In the genomic region with DNA sequence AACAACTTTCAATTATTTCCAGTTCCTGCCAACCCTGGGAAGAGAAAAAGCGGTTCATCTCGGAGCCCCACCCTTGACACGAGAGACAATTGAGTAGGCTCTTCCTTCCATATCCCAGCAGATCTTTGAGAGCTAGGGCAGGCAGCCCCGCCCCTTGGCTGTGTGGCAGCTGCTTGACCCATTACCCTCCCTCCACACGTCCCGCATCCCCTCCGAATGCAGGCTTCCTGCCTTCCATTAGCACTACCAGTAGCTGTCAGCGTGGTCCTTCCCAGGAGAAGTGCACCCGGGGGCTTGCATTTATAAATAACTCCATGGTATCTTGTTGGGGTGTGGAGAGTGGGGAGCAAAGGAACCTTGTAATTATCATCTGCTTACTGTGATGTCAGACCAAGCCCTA, we compare ENCODE assay signal across 8 mouse cellular contexts. TPM values are rescaled to one million over a fixed set of nuclear protein-coding genes. Genes with fewer than 3 reads are reported as not detected.
DNase-seq lines count a peak whose midpoint lies in the region; ATAC-seq lines count a peak whose summit lies in the region.

No protein-coding gene starts in this region.

- no peak overlapping the region for H3K4me3 ChIP-seq in stomach, embryonic 14.5 days (ENCODE audit: low read depth, low read length)
- H3K4me3 ChIP-seq in liver, embryonic 12.5 days = no peak overlapping the region

- peak overlapping the region; percentile 16; the same call in 1 of the 2 replicates for H3K4me2 ChIP-seq in stomach, embryonic 14.5 days (replicated peaks; ENCODE audit: low read depth, low read length)
- no peak overlapping the region for H3K4me2 ChIP-seq in liver, embryonic 12.5 days

- peak; percentile 41 for DNase-seq in testis, postnatal 10 days (ENCODE audit: low spot score)
- DNase-seq in testis, postnatal 14 days (ENCODE audit: low spot score) = no peak
- peak; percentile 11 to 19 for DNase-seq in heart, adult 9 months (ENCODE audit: low spot score in 2 of 2)
- DNase-seq in kidney, postnatal 36 days = peak; percentile 58 to 60
- DNase-seq in layer of hippocampus, adult 9-11 months = no peak
- no peak for DNase-seq in layer of hippocampus, postnatal 14 days (ENCODE audit: low spot score in 2 of 2)

- peaks cover 30% of the 10 kb centered on the region for H3K4me1 ChIP-seq in stomach, embryonic 14.5 days (ENCODE audit: control insufficient read depth, insufficient read depth, low read length)
- peaks cover 31% of the 10 kb centered on the region for H3K4me1 ChIP-seq in liver, embryonic 12.5 days

- no peaks in the 10 kb centered on the region for H3K27me3 ChIP-seq in stomach, embryonic 14.5 days (ENCODE audit: control insufficient read depth, insufficient read depth, low read length)
- H3K27me3 ChIP-seq in liver, embryonic 12.5 days (replicated peaks) = peaks cover 28% of the 10 kb centered on the region

- ATAC-seq in stomach, embryonic 14.5 days (ENCODE audit: insufficient number of reproducible peaks, insufficient read depth, low FRiP score, low read depth) = no peak
- ATAC-seq in liver, embryonic 12.5 days = no peak

- no peak overlapping the region for H3K9ac ChIP-seq in stomach, embryonic 14.5 days (replicated peaks; ENCODE audit: low read depth, low read length)
- no peak overlapping the region for H3K9ac ChIP-seq in liver, embryonic 12.5 days

- H3K36me3 ChIP-seq in stomach, embryonic 14.5 days (ENCODE audit: control insufficient read depth, insufficient read depth, low read length) = no peaks in the 10 kb centered on the region
- no peaks in the 10 kb centered on the region for H3K36me3 ChIP-seq in liver, embryonic 12.5 days

- no peaks in the 10 kb centered on the region for H3K9me3 ChIP-seq in stomach, embryonic 14.5 days (ENCODE audit: control insufficient read depth, low read depth, low read length)
- no peaks in the 10 kb centered on the region for H3K9me3 ChIP-seq in liver, embryonic 12.5 days (replicated peaks)

- peak overlapping the region; percentile 44; the same call in 1 of the 2 replicates for H3K27ac ChIP-seq in stomach, embryonic 14.5 days (ENCODE audit: low read length)
- H3K27ac ChIP-seq in liver, embryonic 12.5 days = no peak overlapping the region

- WGBS in stomach, embryonic 14.5 days = 25% methylated on average over 9 of the region's 9 CpGs
- WGBS in liver, embryonic 12.5 days (ENCODE audit: insufficient replicate concordance) = 34% methylated on average over 9 of the region's 9 CpGs

RNA-seq across cellular contexts. Expression of a gene that starts 2.3 kb away (rescaled TPM):
- 27.3 and 28.2 TPM in 2 replicates for polyA plus RNA-seq in stomach, embryonic 14.5 days (2014; fragmentation: Nextera tagmentation; extraction: Ambion mirVana)
- 10 to 100 TPM; 59.8 to 72.3 TPM for total RNA-seq in layer of hippocampus, postnatal 14 days (2021)
- 8.1 and 8.8 TPM in 2 replicates for polyA plus RNA-seq in liver, embryonic 12.5 days (2016; fragmentation: Nextera tagmentation; extraction: Ambion mirVana)

Comparison
In these comparisons a context has a peak if more than half of its experiments do, and no peak if none do; other contexts are left out.
1. DNase-seq: peak in testis, postnatal 10 days (single experiment), heart, adult 9 months (2 of 2) and kidney, postnatal 36 days (2 of 2); none in testis, postnatal 14 days (single experiment), layer of hippocampus, adult 9-11 months (single experiment) and layer of hippocampus, postnatal 14 days (0 of 2).